Mouse (Mus musculus): Measurements from ENCODE around the gene Mboat1.
A peak's percentile ranks its signal among the peaks of the same experiment; 100 is the strongest.

DNA sequence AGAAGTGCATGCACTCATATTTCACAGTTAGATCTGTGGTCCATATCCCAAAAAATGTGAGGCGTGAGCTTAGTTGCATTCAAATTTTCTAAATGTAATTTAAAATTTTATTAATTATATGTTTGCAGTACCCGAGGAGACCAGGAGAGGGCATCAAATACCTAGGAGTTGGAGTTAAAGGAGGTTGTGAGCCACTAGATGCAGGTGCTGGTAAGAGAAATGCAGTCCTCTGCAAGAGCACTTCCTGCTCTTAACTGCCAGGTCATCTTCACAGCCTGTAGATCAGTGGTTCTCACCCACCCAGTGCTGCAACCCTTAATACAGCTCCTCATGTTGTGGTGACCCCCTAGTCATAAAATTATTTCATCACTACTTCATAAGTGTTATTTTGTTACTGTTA is 43.2 kb upstream of the Mboat1 start:
- peak; percentile 23; the same call in 1 of the 2 replicates for TF ChIP-seq CTCF (IDR thresholded peaks at IDR 0.05; ENCODE audit: control insufficient read depth, insufficient read depth, low read length)
- TF ChIP-seq POLR2A (IDR thresholded peaks at IDR 0.05; ENCODE audit: borderline replicate concordance, control insufficient read depth, low read depth, low read length), result no peak

Data from bone marrow, adult 2 months (tissue).